Mouse (Mus musculus): ENCODE results near the gene Mid1.

Gene Mid1

GRCm38 (mm10) chrX:169813673-169814072 lies 128.7 kb downstream of the Mid1 start:
- no peak for DNase-seq

DNA sequence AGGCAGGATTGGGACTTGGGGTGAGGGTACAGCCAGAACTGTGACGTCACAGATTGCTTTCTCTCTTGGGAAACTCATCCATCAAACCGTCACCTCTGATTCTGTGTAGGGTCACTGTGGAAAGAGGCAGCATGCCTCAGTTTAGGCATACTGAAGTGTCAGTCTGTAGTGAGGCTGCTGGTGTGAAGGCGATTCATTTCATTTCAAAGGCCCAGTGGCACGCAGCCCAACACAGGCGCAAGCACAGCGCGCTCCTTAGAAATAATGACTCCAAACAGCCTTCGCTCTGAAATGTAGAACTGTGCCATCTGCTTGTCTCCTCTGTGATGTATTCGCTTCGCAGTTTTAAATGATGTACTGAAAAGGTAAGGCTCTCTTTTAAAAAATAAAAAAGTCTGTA lies 141.9 kb downstream of the Mid1 start:
- DNase-seq = no peak

GRCm38 (mm10) chrX:169827720-169828119 lies 142.7 kb downstream of the Mid1 start:
- peak; percentile 6 for DNase-seq

- peak; percentile 9 for DNase-seq
Observed at GRCm38 (mm10) chrX:169828136-169828535, 143.1 kb downstream of the Mid1 start.

DNA sequence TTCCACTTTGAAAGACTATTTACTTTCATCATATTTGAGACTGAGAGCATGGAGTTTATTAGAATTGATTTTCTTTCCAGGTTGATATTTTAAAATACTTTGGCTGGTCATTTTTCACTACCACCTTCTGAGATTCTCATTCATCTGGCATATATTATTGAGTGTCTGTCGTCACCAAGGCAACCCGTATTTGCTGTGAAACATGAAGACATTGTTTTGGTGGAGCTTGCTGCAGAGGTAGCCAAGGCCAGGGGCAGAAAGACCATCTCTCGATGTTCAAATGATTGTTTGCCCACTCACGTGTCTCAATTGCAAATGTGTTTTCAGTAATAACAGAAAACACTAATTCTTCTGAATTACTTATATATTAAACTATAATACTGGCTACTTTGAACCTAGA lies 145.1 kb downstream of the Mid1 start:
- DNase-seq = no peak

GRCm38 (mm10) chrX:169837947-169838649 lies 153.1 kb downstream of the Mid1 start:
- DNase-seq = no peak

DNA sequence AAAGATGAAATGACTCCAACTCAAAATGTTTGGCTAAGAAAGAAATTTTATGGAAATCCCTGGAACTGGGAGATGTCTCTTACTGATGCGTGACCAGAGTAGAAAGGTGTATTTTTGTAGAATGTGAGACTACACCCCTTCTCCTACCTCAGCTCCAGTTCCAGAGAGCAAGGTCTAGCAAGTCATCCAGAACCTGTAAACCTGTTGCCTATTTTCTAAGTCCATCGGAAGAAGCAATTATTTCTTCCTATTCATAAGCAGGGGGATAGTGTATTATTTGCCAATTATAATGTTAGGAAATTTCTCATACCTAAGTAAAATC lies 153.6 kb downstream of the Mid1 start:
- DNase-seq = no peak

DNA sequence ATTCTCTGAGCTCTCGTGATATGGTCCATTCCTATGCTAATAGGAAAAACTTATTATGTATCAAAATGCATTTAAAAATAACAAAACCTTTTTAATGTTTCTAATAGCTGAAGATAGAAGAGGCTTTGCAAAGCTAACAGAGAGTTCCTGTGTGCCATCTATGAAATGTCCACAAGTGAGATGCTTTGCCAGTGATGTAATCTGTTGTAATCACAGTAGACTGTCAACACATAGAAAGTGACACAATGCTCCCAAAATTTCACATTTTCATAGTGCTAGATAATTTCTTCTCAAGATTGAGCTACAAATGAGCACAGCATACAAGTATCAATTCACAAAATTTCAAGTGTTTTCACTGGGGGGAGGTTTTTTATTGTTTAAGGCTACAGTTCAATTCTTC lies 158.3 kb downstream of the Mid1 start:
- DNase-seq = no peak

DNA sequence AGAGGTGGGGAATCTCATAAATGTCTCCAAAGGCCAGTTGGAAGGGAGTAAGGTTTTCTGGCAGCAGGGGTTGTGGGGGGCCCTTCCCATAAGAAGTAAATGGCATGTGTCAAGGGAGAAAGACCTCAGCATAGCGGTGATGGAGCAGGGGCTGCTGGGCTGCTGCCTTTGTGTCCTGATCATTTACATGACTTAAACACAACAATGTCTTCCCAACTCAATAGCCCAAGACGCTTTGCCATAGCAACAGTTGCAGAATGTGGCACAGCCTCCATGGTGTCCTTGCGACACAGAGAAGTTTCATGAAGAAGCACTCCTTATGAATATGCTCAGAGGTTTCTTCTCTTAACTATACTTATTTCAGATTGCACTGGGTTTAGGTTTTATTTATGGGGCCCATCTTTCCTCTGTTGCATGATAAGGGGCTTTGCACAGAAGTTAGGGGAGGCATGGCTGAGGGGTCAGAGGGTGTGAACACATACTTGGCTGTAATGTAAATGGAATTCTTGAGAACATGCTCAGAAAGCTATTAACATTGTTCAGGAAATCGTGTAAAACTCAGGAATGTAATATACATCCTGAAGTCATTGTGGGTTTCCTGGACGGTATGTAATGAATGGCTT lies 159.3 kb downstream of the Mid1 start:
- DNase-seq = no peak

DNA sequence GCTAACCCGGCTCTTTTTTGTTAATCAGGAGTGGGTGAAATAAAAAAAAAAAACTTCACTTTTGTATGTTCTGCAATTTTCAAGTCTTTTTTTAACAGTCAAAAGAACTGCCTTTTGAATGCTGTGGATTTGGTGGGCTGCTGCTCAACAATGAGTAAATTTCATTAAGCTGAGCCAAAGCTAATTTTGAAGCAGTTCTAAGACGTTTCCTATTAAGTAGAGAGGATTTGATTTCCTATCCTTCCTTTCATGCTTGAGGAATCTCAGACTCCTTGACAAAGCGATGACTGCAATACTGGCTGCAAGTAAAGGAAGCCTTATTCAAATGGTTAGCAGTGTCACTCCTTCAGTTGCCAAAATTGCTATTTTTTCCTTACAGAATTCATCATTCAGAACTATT lies 161.2 kb downstream of the Mid1 start:
- DNase-seq = no peak

GRCm38 (mm10) chrX:169861194-169861720 lies 176.3 kb downstream of the Mid1 start:
- DNase-seq = no peak

GRCm38 (mm10) chrX:169862440-169862839 lies 177.4 kb downstream of the Mid1 start:
- DNase-seq = no peak

DNA sequence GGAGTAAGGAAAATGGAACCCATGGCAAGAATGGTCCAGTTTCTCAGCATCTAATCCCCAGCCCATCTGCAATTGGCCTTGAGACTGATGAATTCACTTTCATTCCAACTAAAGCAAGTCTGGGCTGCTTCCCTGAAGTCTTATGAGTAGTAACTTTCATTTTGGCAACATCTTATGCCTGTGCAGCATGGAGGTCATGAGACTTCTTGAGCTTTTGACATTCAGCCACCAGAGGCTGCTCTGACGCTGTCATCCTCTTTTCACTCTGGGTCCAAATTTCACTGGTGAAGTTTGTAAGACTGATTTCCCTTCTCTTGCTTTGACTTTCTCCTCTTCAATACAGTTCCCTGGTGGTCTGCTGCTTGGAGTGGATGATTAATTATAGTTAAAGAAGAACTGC lies 177.8 kb downstream of the Mid1 start:
- peak; percentile 63 for DNase-seq

DNA sequence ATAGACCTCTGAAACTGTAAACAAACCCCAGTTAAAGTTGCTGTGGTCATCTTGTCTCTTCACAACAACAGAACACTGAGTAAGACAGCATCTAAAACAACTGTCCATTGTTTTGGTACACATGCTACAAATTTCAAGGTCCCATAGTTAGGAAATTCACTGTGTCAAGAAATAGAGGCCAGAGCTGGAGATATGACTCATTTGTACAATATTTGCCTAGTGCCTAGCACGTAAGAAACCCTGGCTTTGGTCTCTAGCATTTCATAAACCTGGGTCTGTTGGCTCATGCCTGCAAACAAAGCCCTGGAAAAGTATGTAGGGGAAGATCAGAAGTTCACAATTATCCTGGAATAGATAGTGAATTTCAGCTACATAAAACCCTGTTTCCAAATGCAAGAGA lies 178.8 kb downstream of the Mid1 start:
- no peak for DNase-seq

- no peak for DNase-seq
Observed at GRCm38 (mm10) chrX:169868223-169868622, 183.2 kb downstream of the Mid1 start.

DNA sequence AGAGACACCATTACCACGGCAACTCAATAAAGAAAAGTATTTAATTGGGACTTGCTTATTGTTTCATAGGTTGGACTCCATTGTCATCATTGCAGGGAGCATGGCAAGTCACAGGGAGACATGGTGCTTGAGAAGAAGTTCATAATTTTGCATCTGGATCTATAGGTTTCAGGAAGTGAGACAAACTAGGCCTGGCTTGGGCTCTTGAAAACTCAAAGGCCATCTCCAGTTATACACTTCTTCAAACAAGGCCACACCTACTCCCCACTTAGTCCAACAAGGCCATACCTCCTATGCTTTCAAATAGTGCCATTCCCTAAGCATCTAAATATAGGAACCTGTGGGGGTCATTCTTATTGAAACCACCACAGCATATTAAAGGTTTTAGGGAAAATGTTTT lies 189.5 kb downstream of the Mid1 start:
- DNase-seq = no peak

DNA sequence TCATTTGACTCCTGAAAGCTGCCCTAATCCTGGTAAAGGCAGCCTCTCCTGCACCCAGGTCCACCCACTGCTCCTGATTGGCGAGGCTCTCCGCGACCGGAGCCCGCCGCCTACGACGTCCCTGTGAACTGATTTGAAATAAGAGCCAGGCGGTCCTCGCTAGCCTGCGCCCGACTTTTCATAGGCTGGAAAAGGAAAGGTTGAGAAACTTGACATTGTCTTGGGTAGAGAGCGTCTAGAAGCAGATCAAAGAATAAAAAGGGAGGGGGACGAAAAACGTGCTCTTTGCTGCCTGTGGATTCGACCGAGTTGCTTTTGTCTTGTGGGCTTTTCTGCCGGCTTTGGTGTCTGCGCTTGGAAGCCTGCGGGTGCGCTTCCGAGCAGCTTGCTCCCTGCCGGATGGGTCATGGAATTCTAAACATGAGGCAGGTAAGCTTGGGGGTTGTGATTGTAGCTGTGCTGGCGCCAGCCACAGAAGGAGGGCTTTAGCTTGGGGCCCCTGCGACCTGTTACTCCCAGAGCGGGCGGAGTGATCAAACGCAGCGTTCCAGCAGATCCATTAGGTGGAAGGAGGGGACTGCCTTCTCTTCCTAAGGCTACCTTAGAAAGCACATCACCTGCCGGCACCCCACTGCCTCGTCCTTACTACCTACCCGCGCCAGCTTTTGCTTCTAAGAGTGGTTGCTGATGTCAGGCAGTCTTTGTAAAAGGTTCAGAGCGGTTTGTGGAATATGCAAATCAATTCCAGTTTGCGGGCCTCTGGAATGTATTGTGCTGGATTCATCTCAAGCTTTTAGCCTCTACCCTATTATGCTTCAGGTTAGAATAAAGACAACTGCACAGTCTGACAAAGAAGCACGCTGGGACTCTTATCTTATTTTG lies 194.7 kb downstream of the Mid1 start:
- DNase-seq = peak; percentile 89

DNA sequence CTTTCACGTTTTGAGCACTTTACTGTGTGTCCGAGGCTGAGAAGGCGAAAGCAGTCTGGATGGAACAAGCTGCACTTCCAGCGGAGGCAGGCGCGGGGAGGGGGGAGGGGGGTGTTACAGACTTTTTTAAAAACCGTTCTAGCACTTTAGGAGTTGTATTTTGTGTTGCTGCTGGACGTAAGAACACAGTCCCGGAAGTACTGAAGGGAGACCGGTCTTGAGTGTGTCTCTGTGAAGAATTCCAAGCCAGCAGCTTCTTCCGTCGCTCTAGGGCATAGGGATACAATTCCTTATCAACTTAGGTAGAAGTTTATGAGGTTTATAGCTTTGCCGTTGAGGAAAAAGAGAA lies 195.3 kb downstream of the Mid1 start:
- peak; percentile 47 for DNase-seq

DNA sequence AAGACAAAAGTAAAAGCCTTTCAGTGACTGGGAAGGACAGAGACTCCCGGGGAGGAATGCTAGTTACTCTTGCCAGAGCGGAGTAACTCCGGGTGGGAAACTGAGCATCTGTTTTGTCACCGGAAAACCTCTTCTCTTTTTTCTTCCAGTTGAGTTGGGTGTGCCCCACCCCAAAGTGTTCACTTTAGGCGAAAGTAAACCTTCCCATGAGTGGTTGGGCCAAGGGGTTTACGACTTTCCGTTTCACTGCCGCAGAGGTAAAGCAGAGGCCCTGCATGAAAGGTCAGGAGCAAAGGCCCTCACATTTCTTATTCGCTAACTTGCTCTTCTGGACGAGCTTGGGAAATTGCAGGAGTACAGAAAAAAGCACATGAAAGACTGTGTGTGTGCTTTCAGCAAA lies 195.8 kb downstream of the Mid1 start:
- DNase-seq = peak; percentile 17

DNA sequence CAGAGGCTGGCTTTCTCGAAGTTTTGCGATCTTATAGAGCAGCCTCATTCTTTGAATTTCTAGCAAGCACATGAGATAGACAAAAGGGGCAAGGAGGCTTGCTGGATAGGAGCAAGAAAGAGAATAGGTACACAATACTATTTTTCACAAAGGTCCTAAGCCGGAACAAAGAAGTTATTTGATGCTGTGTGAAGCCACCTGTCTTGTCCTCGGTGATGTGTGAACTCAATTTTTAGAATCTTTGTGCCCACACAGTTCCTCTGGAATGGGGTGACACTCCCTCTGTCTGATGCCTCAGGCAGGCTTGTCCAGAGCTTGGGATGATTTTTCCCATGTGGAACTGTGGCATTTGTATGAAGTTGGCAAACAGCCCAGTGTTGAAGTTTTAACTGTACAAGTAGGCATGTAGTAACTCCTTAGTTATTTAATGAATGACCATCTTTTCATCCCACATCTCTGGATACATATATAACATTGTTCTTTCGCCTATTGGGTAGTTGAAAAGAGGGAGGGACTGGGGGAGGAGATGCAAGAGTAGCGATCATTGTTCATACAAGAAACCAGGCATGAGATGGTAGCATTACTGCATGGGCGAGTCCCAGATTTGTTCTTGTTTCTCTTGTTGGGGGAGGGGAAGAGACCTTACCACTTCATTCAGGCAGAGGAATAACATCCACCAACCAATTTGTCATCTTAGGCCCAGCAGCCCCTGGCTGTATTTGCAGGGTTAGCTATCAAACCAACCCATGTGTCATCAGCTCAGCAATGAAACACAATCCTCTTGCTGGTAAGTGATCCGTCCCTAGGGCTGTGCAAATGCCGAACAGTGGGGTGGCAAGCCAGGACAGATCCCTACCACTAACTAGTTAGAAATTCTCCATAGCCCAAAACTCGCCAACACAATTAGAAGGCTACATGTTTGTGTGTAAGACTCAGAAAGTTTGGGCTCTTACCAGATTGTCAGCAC lies 196.5 kb downstream of the Mid1 start:
- DNase-seq = no peak

GRCm38 (mm10) chrX:169882220-169882609 lies 197.2 kb downstream of the Mid1 start:
- no peak for DNase-seq

DNA sequence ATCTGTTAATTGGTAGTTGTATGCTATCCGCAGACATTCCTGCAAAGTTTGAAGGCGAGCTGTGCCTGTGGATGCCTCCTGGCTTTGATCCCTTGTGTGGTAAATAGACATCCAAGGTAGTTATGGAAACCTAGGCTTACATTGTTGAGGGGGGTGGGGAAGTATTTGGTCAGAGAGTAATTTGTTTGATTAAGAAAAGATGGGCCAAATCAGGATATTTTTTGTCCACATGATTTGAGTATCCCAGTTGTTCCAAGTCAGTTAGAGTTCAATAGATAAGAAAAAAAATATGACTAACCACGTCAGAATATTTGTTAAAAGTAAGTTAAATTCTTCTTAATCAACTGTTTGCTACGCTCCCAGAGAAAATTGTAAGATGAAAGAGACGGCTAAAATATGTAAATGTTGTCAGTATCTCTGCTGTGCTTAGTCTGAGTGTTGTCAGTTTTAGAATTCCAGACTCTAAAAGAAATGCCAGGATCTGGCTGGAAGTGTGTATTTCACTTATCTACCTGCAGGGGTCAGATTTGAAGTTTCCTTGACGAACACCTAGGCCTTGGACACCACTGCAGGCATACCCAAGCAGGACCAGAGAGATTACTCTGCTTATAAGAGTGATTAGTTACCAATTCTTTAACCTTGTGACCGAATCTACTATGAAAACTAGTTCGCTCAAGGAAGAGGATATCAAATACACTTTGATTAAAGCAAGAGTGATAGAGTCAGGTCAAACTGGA lies 198.7 kb downstream of the Mid1 start:
- no peak for DNase-seq

Measured in kidney, postnatal 10 days (tissue).